24 mouse cellular contexts compared by ENCODE assay signal in the genomic region with DNA sequence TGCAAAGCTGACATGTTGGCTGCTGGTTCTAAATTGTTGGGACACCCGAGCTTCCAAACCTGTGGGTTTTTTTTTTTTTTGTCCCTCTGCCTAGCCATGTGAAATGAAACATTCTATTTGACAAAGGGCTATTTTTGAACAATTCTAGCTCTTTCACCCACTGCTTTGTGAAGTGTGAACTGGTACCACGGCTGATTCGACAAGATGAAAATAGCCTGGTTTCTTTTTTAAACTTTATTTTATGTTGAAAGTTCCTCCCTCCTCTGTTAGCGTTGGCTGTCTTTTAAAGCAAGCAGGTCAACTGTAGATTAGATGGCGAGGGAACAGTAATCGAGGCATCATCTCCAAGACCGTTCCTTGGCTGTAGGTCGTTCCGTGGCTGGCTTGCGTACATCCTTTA. TPM values are rescaled to one million over a fixed set of nuclear protein-coding genes. Genes with fewer than 3 reads are reported as not detected.
"Had no signal": no experiment of that assay in that cellular context is flagged by ENCODE, and none has a peak within 500 bp of the region (broad histone marks: within the 10 kb centered on the region; RNA-seq: fewer than 3 reads in every experiment).

No protein-coding gene starts in this region.

- H3K4me2 ChIP-seq: intestine, embryonic 15.5 days; kidney, embryonic 15.5 days; limb, embryonic 12.5 days; limb, embryonic 15.5 days; liver, embryonic 11.5 days; lung, embryonic 15.5 days; midbrain, embryonic 12.5 days; midbrain, embryonic 15.5 days; neural tube, embryonic 12.5 days had no signal

- H3K4me3 ChIP-seq: intestine, embryonic 15.5 days; kidney, embryonic 15.5 days; limb, embryonic 12.5 days; limb, embryonic 15.5 days; lung, embryonic 15.5 days; megakaryocyte, embryonic 14.5 days; midbrain, embryonic 12.5 days; midbrain, embryonic 15.5 days; neural tube, embryonic 12.5 days had no signal

- H3K36me3 ChIP-seq: intestine, embryonic 15.5 days; kidney, embryonic 15.5 days; limb, embryonic 12.5 days; limb, embryonic 15.5 days; lung, embryonic 15.5 days; midbrain, embryonic 12.5 days; midbrain, embryonic 15.5 days; neural tube, embryonic 12.5 days had no signal

- H3K9ac ChIP-seq: intestine, embryonic 15.5 days; kidney, embryonic 15.5 days; limb, embryonic 12.5 days; limb, embryonic 15.5 days; liver, embryonic 14.5 days; lung, embryonic 15.5 days; midbrain, embryonic 12.5 days; midbrain, embryonic 15.5 days; neural tube, embryonic 12.5 days had no signal

- H3K9me3 ChIP-seq: intestine, embryonic 15.5 days; kidney, embryonic 15.5 days; limb, embryonic 12.5 days; limb, embryonic 15.5 days; lung, embryonic 15.5 days; megakaryocyte, embryonic 14.5 days; midbrain, embryonic 12.5 days; midbrain, embryonic 15.5 days; neural tube, embryonic 12.5 days had no signal

- DNase-seq: kidney, adult 11 months; kidney, adult 8-10 months; kidney, postnatal 10 days; kidney, postnatal 36 days; left cerebral cortex, postnatal 4 days; lung, adult 18-20 months; lung, postnatal 10 days; lung, postnatal 36 days; retina, postnatal 1 day; thymus, adult 2 months; thymus, postnatal 14 days; thymus, postnatal 4 days had no signal

- ATAC-seq: intestine, embryonic 15.5 days; midbrain, embryonic 15.5 days had no signal

- H3K4me1 ChIP-seq: intestine, embryonic 15.5 days; limb, embryonic 12.5 days; lung, embryonic 15.5 days had no signal

- H3K27ac ChIP-seq: intestine, embryonic 15.5 days; kidney, embryonic 15.5 days; limb, embryonic 12.5 days; limb, embryonic 15.5 days; liver, embryonic 14.5 days; lung, embryonic 15.5 days; midbrain, embryonic 12.5 days; midbrain, embryonic 15.5 days; neural tube, embryonic 12.5 days had no signal

- H3K27me3 ChIP-seq: intestine, embryonic 15.5 days; kidney, embryonic 15.5 days; limb, embryonic 12.5 days; limb, embryonic 15.5 days; lung, embryonic 15.5 days; midbrain, embryonic 12.5 days; midbrain, embryonic 15.5 days; neural tube, embryonic 12.5 days had no signal

RNA-seq across cellular contexts. Expression of a gene that starts 5.2 kb away (rescaled TPM):
- total RNA-seq: neutrophil, adult 5-6 weeks had no signal
